17 mouse cellular contexts compared by ENCODE assay signal in the genomic region with DNA sequence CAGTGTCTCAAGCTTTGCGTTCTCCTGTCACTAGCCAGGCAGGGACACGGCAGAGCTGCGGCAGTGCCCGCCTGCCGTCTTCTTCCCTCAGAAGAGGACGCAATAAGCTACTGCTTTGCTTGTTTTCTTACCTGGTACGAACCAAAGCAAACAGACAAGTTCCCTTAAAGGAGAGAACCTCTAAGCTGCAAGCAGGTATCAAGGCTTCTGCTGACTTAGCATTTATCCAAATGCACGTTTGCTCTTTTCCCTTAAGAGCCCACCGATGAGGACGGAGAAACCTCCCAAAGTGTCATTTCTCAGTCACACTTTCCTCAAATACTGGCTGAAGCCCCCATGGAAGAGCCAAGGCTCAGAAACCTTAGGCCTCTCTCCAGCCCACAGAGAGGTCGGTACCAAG. TPM values are rescaled to one million over a fixed set of nuclear protein-coding genes. Genes with fewer than 3 reads are reported as not detected.
"Had no signal": no experiment of that assay in that cellular context is flagged by ENCODE, and none has a peak within 500 bp of the region (broad histone marks: within the 10 kb centered on the region; RNA-seq: fewer than 3 reads in every experiment).

No protein-coding gene starts in this region.

- H3K27me3 ChIP-seq: megakaryocyte, embryonic 14.5 days; midbrain, embryonic 13.5 days; midbrain, embryonic 15.5 days; neural tube, embryonic 12.5 days; stomach, embryonic 15.5 days had no signal

- H3K4me2 ChIP-seq: lung, embryonic 14.5 days; midbrain, embryonic 11.5 days; midbrain, embryonic 13.5 days; midbrain, embryonic 15.5 days; neural tube, embryonic 12.5 days; stomach, embryonic 15.5 days had no signal

- H3K27ac ChIP-seq: midbrain, embryonic 13.5 days; midbrain, embryonic 15.5 days; neural tube, embryonic 12.5 days; stomach, embryonic 15.5 days; stomach, postnatal 0 days had no signal

- H3K9me3 ChIP-seq: megakaryocyte, embryonic 14.5 days; midbrain, embryonic 13.5 days; midbrain, embryonic 15.5 days; neural tube, embryonic 12.5 days; stomach, embryonic 15.5 days had no signal

- ATAC-seq: midbrain, embryonic 13.5 days; midbrain, embryonic 15.5 days had no signal

- DNase-seq: lung, adult 18-20 months; lung, embryonic 14.5 days; lung, postnatal 10 days; lung, postnatal 4 days; right cerebral cortex, postnatal 14 days; thymus, adult 2 months; thymus, postnatal 25 days; thymus, postnatal 4 days had no signal

- H3K9ac ChIP-seq: lung, embryonic 14.5 days; midbrain, embryonic 13.5 days; midbrain, embryonic 15.5 days; neural tube, embryonic 12.5 days; stomach, embryonic 15.5 days had no signal

- H3K4me1 ChIP-seq: midbrain, embryonic 13.5 days; midbrain, embryonic 15.5 days; neural tube, embryonic 12.5 days; stomach, embryonic 15.5 days had no signal

- H3K4me3 ChIP-seq: megakaryocyte, embryonic 14.5 days; midbrain, embryonic 13.5 days; midbrain, embryonic 15.5 days; neural tube, embryonic 12.5 days; stomach, embryonic 15.5 days had no signal

RNA-seq across cellular contexts. Expression of a gene that starts 46.1 kb away (rescaled TPM):
- total RNA-seq: neutrophil, adult 5-6 weeks had no signal
- polyA plus RNA-seq: testis, adult 2 months; thymus, adult 2 months had no signal
